Mouse (Mus musculus) heart, postnatal 0 days (tissue): ENCODE results near the gene Tor2a. TPM values are rescaled to one million over a fixed set of nuclear protein-coding genes. Genes with fewer than 3 reads are reported as not detected.

Source experiments
- ATAC-seq: fragments of 200-750 bp; cut with Nextera tagmentation; 2 replicates; pipeline ENCODE4 v1.8.0; 2017; ENCODE audit warnings: low read depth, moderate number of reproducible peaks, moderate library complexity; ENCODE audit not compliant: insufficient read depth
- DNase-seq: peaks from one replicate; pipeline ENCODE4 v3.0.0-alpha.2; 2016; ENCODE audit warnings: low spot score
- H3K27ac ChIP-seq: fragments of 300-500 bp; sonication (generic); 2 replicates; pipeline ENCODE4 v1.5.1; 2014; ENCODE audit warnings: low read depth, mild to moderate bottlenecking
- H3K27me3 ChIP-seq: fragments of 300-500 bp; sonication (generic); 2 replicates; pipeline ENCODE4 v1.6.1; 2014; ENCODE audit warnings: low read length, mixed read lengths; ENCODE audit not compliant: control insufficient read depth, insufficient read depth
- H3K36me3 ChIP-seq: fragments of 300-500 bp; sonication (generic); replicated peaks from 2 replicates; pipeline ENCODE4 v1.6.1; 2014; ENCODE audit warnings: low read length, mixed read lengths; ENCODE audit not compliant: control insufficient read depth, insufficient read depth
- H3K4me1 ChIP-seq: fragments of 300-500 bp; sonication (generic); 2 replicates; pipeline ENCODE4 v1.6.1; 2014; ENCODE audit warnings: antibody characterized with exemption; ENCODE audit not compliant: control insufficient read depth, insufficient read depth
- H3K4me2 ChIP-seq: fragments of 300-500 bp; sonication (generic); 2 replicates; pipeline ENCODE4 v1.6.1; 2014; ENCODE audit warnings: low read depth, mild to moderate bottlenecking, low read length, moderate library complexity
- H3K4me3 ChIP-seq: fragments of 300-500 bp; sonication (generic); 2 replicates; pipeline ENCODE4 v1.5.1; 2014; ENCODE audit warnings: low read depth, low read length
- H3K9ac ChIP-seq: fragments of 300-500 bp; sonication (generic); replicated peaks from 2 replicates; pipeline ENCODE4 v1.6.1; 2014; ENCODE audit warnings: low read depth, low read length, mixed read lengths
- H3K9me3 ChIP-seq: fragments of 300-500 bp; sonication (generic); replicated peaks from 2 replicates; pipeline ENCODE4 v1.6.1; 2016; ENCODE audit warnings: low read length; ENCODE audit not compliant: control insufficient read depth
- CTCF ChIP-seq: IDR thresholded peaks from 2 replicates; pipeline ENCODE4 v1.5.1; 2016; ENCODE audit warnings: antibody characterized with exemption, control low read depth, low read depth
- EP300 ChIP-seq: IDR thresholded peaks from 2 replicates; pipeline ENCODE4 v1.6.1; 2016; ENCODE audit warnings: antibody characterized with exemption, low read depth
- whole genome bisulfite sequencing: fragments of 180-500 bp; shearing (Covaris S2); extraction: QIAGEN DNeasy Blood & Tissue Kit; methylation state at CpG from one replicate; pipeline ENCODE4 v1.1.7; 2014; 5-methylcytosine and 5-hydroxymethylcytosine counted together
- polyA plus RNA-seq: library from polyadenylated mRNA; unstranded; fragments of >200 nt; fragmentation: Nextera tagmentation; extraction: Ambion mirVana; gene quantifications from 2 replicates; pipeline ENCODE4 v1.2.1, GENCODE M21; 2015
- total RNA-seq: library from RNA; depleted of rRNA; stranded (reverse); fragments of >200 nt; gene quantifications from 2 replicates; pipeline ENCODE4 v1.2.3, GENCODE M21; 2014; ENCODE audit warnings: low replicate concordance

Tor2a gene
- total and polyA plus RNA-seq, 2 experiments from 2014 or later: 27.5 to 34.6 TPM

DNA sequence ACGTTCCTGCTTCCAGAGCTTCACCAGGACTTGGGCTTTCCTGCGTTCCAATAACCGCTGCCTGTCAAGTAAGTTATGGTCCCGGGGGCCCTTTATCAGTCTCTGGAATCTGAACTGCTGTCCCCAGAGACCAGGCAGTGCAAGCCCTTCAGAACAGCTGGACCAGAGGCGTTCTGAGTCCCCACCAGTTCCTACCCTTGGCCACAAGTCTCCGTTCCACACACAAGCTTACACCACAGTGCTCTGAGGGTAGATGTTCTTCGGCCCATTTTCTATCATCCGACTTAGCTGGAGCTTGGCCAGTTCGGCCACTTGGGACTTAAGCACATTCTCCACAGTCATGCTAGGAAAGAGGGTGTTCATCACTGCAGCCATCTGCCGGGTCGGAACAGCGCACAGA, 10.2 kb downstream of the Tor2a start:
- H3K27me3 ChIP-seq: no peaks in the 10 kb centered on the region
- TF ChIP-seq CTCF: no peak
- TF ChIP-seq EP300: no peak
- H3K9me3 ChIP-seq: no peaks in the 10 kb centered on the region
- no peak overlapping the region for H3K9ac ChIP-seq
- peaks cover 10% of the 10 kb centered on the region for H3K36me3 ChIP-seq
- no peaks in the 10 kb centered on the region for H3K4me1 ChIP-seq
- whole genome bisulfite sequencing: 63% methylated on average over 12 of the region's 12 CpGs
- no peak overlapping the region for H3K4me3 ChIP-seq
- no peak for ATAC-seq
- no peak for DNase-seq
- no peak overlapping the region for H3K27ac ChIP-seq
- no peak overlapping the region for H3K4me2 ChIP-seq

DNA sequence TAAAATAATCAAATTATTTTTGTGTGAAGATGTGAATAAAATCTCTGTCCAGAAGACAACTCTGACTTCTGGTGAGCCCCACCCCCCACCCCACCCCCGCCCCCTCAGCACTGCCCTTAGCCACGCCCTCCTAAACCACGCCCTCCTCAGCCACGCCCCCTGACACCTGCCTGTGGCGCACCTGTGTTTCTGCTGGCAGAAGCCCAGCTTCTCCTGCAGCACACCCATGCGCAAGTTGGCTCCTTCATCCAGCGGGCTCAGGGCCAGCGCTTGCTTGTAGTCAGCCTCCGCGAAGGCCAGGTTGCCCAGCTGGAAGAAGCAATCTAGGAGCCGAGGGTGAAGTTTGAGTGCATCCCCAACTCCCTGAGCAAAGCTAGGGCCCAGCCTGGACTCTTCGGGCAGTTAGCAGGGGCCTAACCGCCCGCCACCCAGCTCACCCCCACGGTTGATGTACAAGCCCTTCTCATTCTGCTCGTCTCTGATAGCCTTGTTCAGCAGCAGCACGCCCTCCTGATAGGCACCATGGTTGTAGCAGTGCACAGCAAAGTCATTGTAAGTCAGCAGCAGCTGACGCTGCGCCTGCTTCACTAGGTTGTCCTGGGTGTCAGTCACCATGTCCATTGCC, 11.7 kb downstream of the Tor2a start:
- no peaks in the 10 kb centered on the region for H3K9me3 ChIP-seq
- H3K36me3 ChIP-seq: no peaks in the 10 kb centered on the region
- H3K27me3 ChIP-seq: no peaks in the 10 kb centered on the region
- no peaks in the 10 kb centered on the region for H3K4me1 ChIP-seq
- WGBS: 50% methylated on average over 19 of the region's 19 CpGs
- TF ChIP-seq CTCF: no peak
- no peak for TF ChIP-seq EP300
- no peak overlapping the region for H3K27ac ChIP-seq
- H3K4me3 ChIP-seq: no peak overlapping the region
- ATAC-seq (no peak), DNase-seq (no peak)
- no peak overlapping the region for H3K9ac ChIP-seq
- no peak overlapping the region for H3K4me2 ChIP-seq

GRCm38 (mm10) chr2:32769327-32770085, 12.5 kb downstream of the Tor2a start:
- ATAC-seq: no peak
- no peak overlapping the region for H3K4me2 ChIP-seq
- WGBS: 82% methylated on average over 5 of the region's 5 CpGs
- no peak overlapping the region for H3K4me3 ChIP-seq
- TF ChIP-seq EP300: no peak
- no peak for TF ChIP-seq CTCF
- no peak overlapping the region for H3K9ac ChIP-seq
- H3K9me3 ChIP-seq: no peaks in the 10 kb centered on the region
- no peak for DNase-seq
- H3K27me3 ChIP-seq: no peaks in the 10 kb centered on the region
- no peaks in the 10 kb centered on the region for H3K4me1 ChIP-seq
- no peak overlapping the region for H3K27ac ChIP-seq
- H3K36me3 ChIP-seq: no peaks in the 10 kb centered on the region

DNA sequence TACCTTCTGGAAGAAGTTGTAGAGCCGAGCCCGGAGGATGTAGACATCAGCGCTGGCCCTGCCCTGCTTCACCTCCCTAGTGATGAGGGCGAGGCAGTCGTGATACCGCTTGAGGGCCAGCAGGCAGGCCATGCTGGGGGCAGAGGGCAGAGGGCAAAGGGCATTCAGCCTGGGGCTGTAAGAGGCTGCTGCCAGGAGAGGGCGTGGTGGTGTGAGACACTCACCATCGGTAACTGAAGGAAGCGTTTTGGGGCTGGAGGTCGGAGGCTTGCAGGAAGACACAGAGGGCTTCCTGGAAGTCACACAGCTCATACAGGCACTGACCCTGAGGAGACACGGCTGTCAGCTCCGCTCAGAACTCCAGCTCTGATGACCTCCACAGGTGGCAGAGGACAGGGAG, 14.9 kb downstream of the Tor2a start:
- TF ChIP-seq EP300 (no peak), CTCF (no peak)
- Histone ChIP-seq H3K4me2 (no peak overlapping the region), H3K9ac (no peak overlapping the region), H3K36me3 (no peaks in the 10 kb centered on the region), H3K27ac (no peak overlapping the region), H3K9me3 (no peaks in the 10 kb centered on the region), H3K4me1 (peaks cover 6% of the 10 kb centered on the region; the same call in 1 of the 2 replicates), H3K4me3 (no peak overlapping the region), H3K27me3 (no peaks in the 10 kb centered on the region)
- WGBS: 22% methylated on average over 12 of the region's 12 CpGs
- no peak for ATAC-seq
- no peak for DNase-seq

GRCm38 (mm10) chr2:32772626-32773279, 15.7 kb downstream of the Tor2a start:
- TF ChIP-seq EP300: no peak
- no peak for TF ChIP-seq CTCF
- DNase-seq (no peak), ATAC-seq (no peak)
- Histone ChIP-seq H3K27me3 (no peaks in the 10 kb centered on the region), H3K9me3 (no peaks in the 10 kb centered on the region), H3K4me1 (peaks cover 6% of the 10 kb centered on the region; the same call in 1 of the 2 replicates), H3K36me3 (no peaks in the 10 kb centered on the region), H3K9ac (no peak overlapping the region), H3K4me3 (no peak overlapping the region), H3K27ac (no peak overlapping the region), H3K4me2 (no peak overlapping the region)
- 78% methylated on average over 8 of the region's 8 CpGs for WGBS
